Mouse (Mus musculus): ENCODE results near the gene Ctu1.
"Not testable (repeated sequence)": the region's sequence is repeated elsewhere in the genome, so short reads cannot be mapped to it uniquely, and the experiment has no call there.

Gene Ctu1

GRCm38 (mm10) chr7:43671809-43672580, at the start of gene Ctu1:
Gene Ctu1 (plus strand): TSS chr7:43672016.
- DNase-seq (ENCODE audit: extremely low read depth, low read depth, low spot score), result peak; percentile 74

- DNase-seq (ENCODE audit: extremely low read depth, low read depth, low spot score), result no peak
Measured at GRCm38 (mm10) chr7:43622927-43623326, 48.9 kb upstream of the Ctu1 start.

- no peak for DNase-seq (ENCODE audit: extremely low read depth, low read depth, low spot score)
Measured at GRCm38 (mm10) chr7:43623819-43624218, 48.0 kb upstream of the Ctu1 start.

- DNase-seq (ENCODE audit: extremely low read depth, low read depth, low spot score), result no peak
Measured at GRCm38 (mm10) chr7:43625065-43625464, 46.8 kb upstream of the Ctu1 start.

GRCm38 (mm10) chr7:43625794-43626422, 45.9 kb upstream of the Ctu1 start:
- no peak for DNase-seq (ENCODE audit: extremely low read depth, low read depth, low spot score)

GRCm38 (mm10) chr7:43633940-43634339, 37.9 kb upstream of the Ctu1 start:
- DNase-seq (ENCODE audit: extremely low read depth, low read depth, low spot score), result no peak

- DNase-seq (ENCODE audit: extremely low read depth, low read depth, low spot score), result no peak
Measured at GRCm38 (mm10) chr7:43634500-43634899, 37.3 kb upstream of the Ctu1 start, which contains the start of gene Ceacam18. Gene Ceacam18 (plus strand): TSS chr7:43634707.

- no peak for DNase-seq (ENCODE audit: extremely low read depth, low read depth, low spot score)
Measured at GRCm38 (mm10) chr7:43636194-43636593, 35.6 kb upstream of the Ctu1 start.

GRCm38 (mm10) chr7:43637118-43637517, 34.7 kb upstream of the Ctu1 start:
- no peak for DNase-seq (ENCODE audit: extremely low read depth, low read depth, low spot score)

GRCm38 (mm10) chr7:43642587-43642986, 29.2 kb upstream of the Ctu1 start:
- no peak for DNase-seq (ENCODE audit: extremely low read depth, low read depth, low spot score)

GRCm38 (mm10) chr7:43643046-43643652, 28.7 kb upstream of the Ctu1 start:
- DNase-seq (ENCODE audit: extremely low read depth, low read depth, low spot score), result no peak

- no peak for DNase-seq (ENCODE audit: extremely low read depth, low read depth, low spot score)
Measured at GRCm38 (mm10) chr7:43652683-43653082, 19.1 kb upstream of the Ctu1 start.

- DNase-seq (ENCODE audit: extremely low read depth, low read depth, low spot score), result no peak
Measured at GRCm38 (mm10) chr7:43654519-43654918, 17.3 kb upstream of the Ctu1 start.

GRCm38 (mm10) chr7:43656232-43656631, 15.6 kb upstream of the Ctu1 start:
- no peak for DNase-seq (ENCODE audit: extremely low read depth, low read depth, low spot score)

- DNase-seq (ENCODE audit: extremely low read depth, low read depth, low spot score), result no peak
Measured at GRCm38 (mm10) chr7:43660002-43660401, 11.8 kb upstream of the Ctu1 start, which contains the start of gene Siglece. Gene Siglece (minus strand): TSS chr7:43660161.

- DNase-seq (ENCODE audit: extremely low read depth, low read depth, low spot score), result no peak
Measured at GRCm38 (mm10) chr7:43662804-43663203, 9.0 kb upstream of the Ctu1 start.

- DNase-seq (ENCODE audit: extremely low read depth, low read depth, low spot score), result not testable (repeated sequence)
Measured at GRCm38 (mm10) chr7:43667221-43667620, 4.6 kb upstream of the Ctu1 start.

GRCm38 (mm10) chr7:43668582-43668981, 3.2 kb upstream of the Ctu1 start:
- no peak for DNase-seq (ENCODE audit: extremely low read depth, low read depth, low spot score)

- DNase-seq (ENCODE audit: extremely low read depth, low read depth, low spot score), result no peak
Measured at GRCm38 (mm10) chr7:43671064-43671808, 580 bp upstream of the Ctu1 start.

- DNase-seq (ENCODE audit: extremely low read depth, low read depth, low spot score), result peak; percentile 34
Measured at GRCm38 (mm10) chr7:43672581-43673260, 905 bp downstream of the Ctu1 start.

GRCm38 (mm10) chr7:43675091-43675490, 3.3 kb downstream of the Ctu1 start:
- DNase-seq (ENCODE audit: extremely low read depth, low read depth, low spot score), result no peak

Measured in fat pad, adult 2 months (tissue).